Mouse (Mus musculus): ENCODE data around the gene Snx21. TPM values are rescaled to one million over a fixed set of nuclear protein-coding genes. Genes with fewer than 3 reads are reported as not detected.

Gene Snx21
- total RNA-seq, 2 experiments from 2014 or later, result 5.0 to 5.2 TPM

- ATAC-seq (ENCODE audit: poor library complexity, severe bottlenecking), result peak; percentile 99
Observed at GRCm38 (mm10) chr2:164769258-164770037, 16.2 kb upstream of the Snx21 start, which contains the start of gene Ube2c. Gene Ube2c, plus strand, starts transcription at chr2:164769898.

DNA sequence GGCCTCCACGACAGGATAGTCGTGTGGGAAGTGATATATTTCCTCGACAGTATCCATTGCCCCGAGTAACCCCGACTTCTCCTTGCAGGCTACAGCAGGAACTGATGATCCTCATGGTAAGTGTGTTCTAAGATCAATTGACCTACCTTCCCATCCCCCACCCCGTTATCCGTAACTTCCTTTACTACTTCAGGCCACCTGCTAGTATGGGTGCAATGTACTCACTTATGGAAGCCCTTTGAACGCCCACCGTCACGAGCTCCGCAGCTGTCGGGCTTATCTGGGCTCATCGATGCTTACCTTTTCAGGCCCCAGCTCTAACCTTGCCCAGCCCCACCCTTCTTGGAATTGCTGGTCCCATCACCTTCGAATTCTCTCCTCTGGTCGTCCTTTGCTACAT is 15.3 kb upstream of the Snx21 start:
- 0 out of 2 replicates have a peak, but pooled peaks have one; percentile 1 for ATAC-seq (ENCODE audit: poor library complexity, severe bottlenecking)

GRCm38 (mm10) chr2:164771123-164771522 is 14.5 kb upstream of the Snx21 start:
- ATAC-seq (ENCODE audit: poor library complexity, severe bottlenecking), result no peak

DNA sequence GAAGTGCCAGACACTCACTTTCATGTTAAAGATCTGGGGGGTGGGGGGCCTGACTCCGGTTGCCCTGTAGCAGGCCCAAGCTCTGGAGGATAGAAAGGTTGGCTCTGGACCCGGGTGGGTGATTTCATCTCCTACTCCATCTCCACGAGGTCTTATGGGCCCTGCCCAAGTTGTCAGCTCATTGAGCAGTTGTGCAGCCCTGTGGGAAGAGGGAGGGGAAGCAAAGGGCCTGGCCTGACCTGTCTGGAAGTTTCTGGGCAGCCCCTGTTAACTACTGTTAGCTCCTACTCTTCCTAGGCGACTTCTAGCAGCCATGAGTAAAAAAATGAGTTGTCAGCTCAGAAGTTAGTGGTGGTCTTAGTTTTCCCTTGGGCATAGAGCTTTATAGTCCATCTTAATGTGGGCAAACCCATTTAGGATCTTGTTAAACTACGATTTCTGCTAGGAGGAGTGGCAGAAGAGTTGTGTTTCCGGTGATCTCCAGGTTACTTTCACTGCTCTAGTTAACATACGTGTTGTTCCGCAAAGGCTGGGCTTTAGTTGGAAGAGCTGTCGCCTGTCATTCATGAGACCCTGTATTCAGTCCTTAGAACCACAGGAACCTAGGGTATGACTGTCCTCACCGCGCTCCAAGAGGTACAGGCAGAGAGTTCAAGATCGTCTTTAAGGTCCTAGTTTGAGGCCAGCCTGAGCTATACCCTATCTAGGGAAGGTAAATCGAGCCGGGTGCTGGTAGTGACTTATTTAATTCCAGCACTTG is 12.2 kb upstream of the Snx21 start:
- ATAC-seq (ENCODE audit: poor library complexity, severe bottlenecking), result no peak

DNA sequence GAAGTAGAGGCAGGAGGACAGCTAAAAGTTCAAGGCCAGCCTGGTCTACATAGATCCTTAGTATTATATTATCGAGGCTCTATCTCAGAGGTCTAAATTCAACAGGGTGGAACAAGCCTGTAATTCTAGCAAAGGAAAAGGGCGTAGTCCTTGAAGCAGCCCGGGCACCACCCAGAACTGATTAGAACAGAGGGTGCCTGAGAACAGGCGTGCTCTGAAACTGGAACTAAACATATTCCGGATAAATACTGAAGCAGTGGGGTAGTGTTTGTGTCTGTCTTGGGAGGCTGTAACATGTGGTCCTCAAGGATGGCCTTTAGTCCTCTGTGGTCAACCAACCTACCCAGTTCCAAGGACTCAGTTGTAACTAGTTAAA is 11.6 kb upstream of the Snx21 start:
- ATAC-seq (ENCODE audit: poor library complexity, severe bottlenecking), result no peak

DNA sequence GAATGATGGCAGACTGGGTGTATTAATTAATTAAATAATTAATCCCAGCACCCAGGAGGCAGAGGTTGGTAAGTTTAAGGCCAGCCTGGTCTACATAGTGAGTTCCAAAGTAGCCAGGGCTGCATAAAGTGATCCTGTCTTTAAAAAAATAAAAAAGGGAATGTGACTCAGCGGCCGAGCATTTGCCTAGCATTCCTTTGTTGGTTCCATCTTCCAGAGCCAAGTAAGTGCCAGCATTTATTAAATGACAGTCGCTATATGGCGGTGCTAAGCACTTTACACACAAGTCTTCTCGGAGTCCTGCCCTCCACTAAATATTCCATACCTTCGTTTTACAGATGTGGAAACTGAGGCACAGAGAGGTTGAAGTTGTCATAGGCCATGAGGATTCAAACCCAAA is 9.5 kb upstream of the Snx21 start:
- ATAC-seq (ENCODE audit: poor library complexity, severe bottlenecking), result no peak

DNA sequence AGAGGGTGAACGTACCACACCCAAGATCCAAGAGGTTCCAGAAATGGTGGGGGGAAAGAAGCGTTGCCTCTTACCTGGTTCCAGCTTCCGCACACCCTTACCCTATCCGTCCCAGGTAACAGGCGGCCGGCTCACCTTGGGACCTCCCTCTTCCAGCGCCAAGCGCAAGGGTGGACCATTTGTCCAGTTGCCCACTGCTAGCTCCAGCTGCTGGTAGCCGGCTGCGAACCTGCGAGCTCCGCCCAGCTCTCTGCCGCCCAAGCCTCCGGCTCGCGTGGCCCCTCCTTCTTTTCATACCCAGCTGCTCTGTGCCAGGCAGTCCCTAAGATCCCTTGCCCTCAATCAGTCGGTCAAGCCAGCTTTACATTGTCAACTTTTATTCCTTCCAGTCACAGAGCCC is 8.8 kb upstream of the Snx21 start:
- ATAC-seq (ENCODE audit: poor library complexity, severe bottlenecking), result no peak

DNA sequence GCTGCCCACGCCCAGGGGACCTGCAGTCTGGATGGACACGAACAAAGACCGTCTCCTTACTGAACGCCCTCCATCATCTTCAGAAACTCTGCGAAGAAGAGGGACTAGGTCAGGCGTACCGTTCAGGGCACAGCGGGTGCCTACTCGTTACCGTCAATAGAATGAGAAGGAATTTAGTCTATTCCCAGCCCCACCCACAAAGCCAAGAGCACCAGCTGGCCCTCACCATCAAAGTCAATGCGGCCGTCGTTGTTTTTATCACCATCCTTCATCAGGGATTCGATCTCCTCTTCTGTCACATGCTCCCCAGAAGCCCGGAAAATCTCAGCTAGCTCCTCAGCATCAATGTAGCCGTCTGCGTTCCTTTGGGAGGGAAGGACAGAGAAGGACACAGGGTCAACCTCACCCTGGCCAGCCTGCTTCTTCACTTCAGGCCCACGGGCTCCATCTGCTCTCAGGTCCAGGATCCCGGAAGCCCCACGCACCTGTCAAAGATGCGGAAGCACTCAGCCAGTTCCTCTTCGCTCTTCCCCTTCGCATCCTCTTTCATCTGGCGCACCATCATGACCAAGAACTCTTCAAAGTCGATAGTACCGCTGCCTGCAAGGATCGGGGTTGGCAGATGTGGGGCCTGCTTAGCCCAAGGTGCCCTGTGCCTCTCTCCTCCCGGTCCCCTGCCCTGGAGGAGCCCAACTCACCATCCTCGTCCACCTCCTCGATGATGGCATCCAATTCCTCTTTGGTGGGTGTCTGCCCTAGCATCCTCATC is 8.2 kb upstream of the Snx21 start:
- ATAC-seq (ENCODE audit: poor library complexity, severe bottlenecking), result no peak

DNA sequence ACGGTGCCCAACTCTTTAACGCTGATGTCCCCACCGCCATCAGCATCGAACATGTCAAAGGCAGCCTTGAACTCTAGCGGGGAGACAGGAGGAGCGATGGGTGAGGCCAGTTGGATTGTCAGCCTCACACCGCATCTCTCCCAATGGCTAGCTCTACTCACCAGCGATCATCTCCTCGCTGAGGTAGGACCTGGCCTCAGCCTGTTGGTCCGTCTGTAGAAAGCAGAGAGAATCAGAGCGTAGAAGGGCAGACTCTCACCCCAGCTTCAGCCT is 7.7 kb upstream of the Snx21 start:
- no peak for ATAC-seq (ENCODE audit: poor library complexity, severe bottlenecking)

- no peak for ATAC-seq (ENCODE audit: poor library complexity, severe bottlenecking)
Observed at GRCm38 (mm10) chr2:164778809-164779208, 6.8 kb upstream of the Snx21 start.

- no peak for ATAC-seq (ENCODE audit: poor library complexity, severe bottlenecking)
Observed at GRCm38 (mm10) chr2:164779481-164780086, 6.0 kb upstream of the Snx21 start, which contains the start of gene Tnnc2. Gene Tnnc2, minus strand, starts transcription at chr2:164779967.

DNA sequence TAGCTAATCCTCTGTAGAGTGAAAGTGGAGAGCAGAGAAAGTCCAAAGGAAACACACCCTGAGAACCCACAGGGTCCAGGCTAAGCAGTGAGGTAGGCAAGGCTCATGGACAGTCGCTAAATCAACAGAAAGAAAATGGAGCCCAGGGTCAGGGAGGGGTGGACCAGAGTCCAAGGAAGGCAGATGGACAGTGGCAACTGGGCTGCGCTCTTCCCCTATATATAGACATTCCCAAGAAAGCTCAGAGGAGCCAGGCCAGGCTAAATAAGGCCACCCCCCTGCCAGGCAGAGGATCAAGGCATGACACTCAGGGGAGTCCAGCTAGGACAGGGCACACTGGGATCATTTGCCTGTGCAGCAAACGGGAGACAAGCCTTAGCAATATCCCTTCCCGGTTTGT is 3.7 kb upstream of the Snx21 start:
- no peak for ATAC-seq (ENCODE audit: poor library complexity, severe bottlenecking)

- ATAC-seq (ENCODE audit: poor library complexity, severe bottlenecking), result 0 out of 2 replicates have a peak, but pooled peaks have one; percentile 30
Observed at GRCm38 (mm10) chr2:164783926-164784581, 1.6 kb upstream of the Snx21 start.

GRCm38 (mm10) chr2:164784869-164785420 is 678 bp upstream of the Snx21 start:
- ATAC-seq (ENCODE audit: poor library complexity, severe bottlenecking), result no peak

GRCm38 (mm10) chr2:164786388-164786885 is 814 bp downstream of the Snx21 start:
- no peak for ATAC-seq (ENCODE audit: poor library complexity, severe bottlenecking)

DNA sequence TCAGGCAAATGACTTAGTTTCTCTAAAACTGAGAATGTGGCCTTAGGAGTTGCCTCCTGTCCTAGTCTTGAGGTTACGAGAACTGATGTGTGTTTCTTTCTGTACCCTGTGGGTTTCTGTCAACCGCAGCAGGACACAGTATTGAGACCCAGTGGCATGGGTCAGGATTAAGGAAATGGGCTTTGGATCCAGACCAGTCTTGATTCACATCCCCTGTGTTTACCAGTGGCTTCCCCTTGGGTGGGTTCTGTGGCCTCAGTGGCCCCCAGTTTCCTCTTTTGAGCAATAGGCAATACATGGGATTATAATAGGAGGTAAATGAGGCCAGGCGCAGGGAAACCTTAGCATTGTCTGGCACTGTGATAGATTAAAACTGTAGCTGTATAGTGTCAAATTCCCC is 1.4 kb downstream of the Snx21 start:
- peak; percentile 23; the same call in 1 of the 2 replicates for ATAC-seq (ENCODE audit: poor library complexity, severe bottlenecking)

DNA sequence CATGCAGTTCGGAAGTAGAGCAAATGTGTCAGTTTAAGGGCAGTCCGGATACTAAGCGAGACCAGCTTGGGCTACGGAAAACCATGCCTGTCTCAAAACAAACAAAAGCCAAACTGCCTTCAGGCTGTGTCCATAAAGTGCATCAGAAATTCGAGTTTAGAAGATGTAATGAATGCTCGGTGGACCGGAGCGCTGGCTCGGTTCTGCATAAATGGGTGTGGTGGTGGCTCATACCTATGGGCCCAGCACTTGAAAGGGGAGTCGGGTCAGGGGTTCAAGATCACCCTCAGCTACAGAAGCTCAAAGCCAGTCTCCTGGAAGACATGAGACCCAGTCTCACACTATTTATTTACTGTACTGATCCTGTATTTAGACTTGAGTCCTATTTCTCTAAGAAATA is 2.2 kb downstream of the Snx21 start:
- no peak for ATAC-seq (ENCODE audit: poor library complexity, severe bottlenecking)

- ATAC-seq (ENCODE audit: poor library complexity, severe bottlenecking), result no peak
Observed at GRCm38 (mm10) chr2:164788411-164788810, 2.8 kb downstream of the Snx21 start.

DNA sequence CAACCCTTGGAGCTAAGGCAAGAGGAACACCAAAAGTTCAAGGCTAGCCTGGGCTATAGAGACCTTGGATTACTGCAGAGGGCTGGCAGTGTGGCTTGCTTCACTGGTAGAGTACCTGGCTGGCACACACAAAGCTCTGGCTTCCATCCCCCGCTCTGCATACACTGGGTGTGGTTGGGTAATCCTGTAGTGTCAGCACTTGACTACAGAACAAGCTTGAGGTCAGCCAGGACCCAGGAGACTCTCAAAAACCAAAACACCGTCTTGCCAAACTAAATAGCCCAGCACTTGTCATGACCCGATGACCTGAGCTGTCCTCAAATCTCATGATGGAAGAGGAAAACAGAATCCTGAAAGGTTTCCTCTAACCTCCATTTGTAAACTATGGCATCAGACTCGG is 4.8 kb downstream of the Snx21 start:
- ATAC-seq (ENCODE audit: poor library complexity, severe bottlenecking), result no peak

GRCm38 (mm10) chr2:164791841-164792261 is 6.2 kb downstream of the Snx21 start:
- no peak for ATAC-seq (ENCODE audit: poor library complexity, severe bottlenecking)

All from megakaryocyte, adult 5-6 weeks (primary cell).